Comparison of ENCODE assay signal across 13 mouse cellular contexts in the genomic region with DNA sequence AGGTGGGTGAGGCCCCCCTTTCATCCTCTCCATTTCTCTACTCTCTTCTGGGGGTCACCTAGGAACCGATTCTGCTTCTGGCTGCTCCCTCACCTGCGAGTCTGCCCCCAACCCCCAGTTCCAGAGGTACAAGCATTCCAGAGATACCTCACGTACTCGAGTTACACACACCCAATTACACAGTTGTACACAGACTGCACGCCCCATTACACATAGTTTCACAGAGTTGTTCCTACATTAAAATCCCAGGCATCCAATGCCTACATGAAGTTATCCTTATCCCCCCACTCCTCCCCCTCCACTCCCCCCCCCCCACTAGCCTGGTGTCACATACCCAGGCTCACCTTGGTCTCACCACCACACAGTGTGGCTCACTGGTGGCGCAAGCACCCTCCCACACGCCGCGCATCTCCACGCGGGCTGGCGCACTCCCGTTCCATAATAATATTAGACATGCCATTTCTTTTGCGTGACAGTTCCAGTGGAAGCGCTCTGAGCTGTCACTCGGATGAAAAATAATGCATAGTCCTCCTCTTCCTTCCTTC. TPM values are rescaled to one million over a fixed set of nuclear protein-coding genes. Genes with fewer than 3 reads are reported as not detected.
DNase-seq lines count a peak whose midpoint lies in the region; ATAC-seq and TF ChIP-seq lines count a peak whose summit lies in the region.
"Had no signal": no experiment of that assay in that cellular context is flagged by ENCODE, and none has a peak within 500 bp of the region (broad histone marks: within the 10 kb centered on the region; RNA-seq: fewer than 3 reads in every experiment).

No protein-coding gene starts in this region.

- no peak for TF ChIP-seq POLR2A in ES-Bruce4 (IDR thresholded peaks at IDR 0.05; ENCODE audit: insufficient read depth, low read length)

- no peak for TF ChIP-seq EP300 in ES-Bruce4 (IDR thresholded peaks at IDR 0.05; ENCODE audit: insufficient read depth, low read depth, low read length)
- TF ChIP-seq EP300 in liver, postnatal 0 days (IDR thresholded peaks at IDR 0.05; ENCODE audit: low read depth): no peak

- H3K4me2 ChIP-seq in hindbrain, postnatal 0 days (ENCODE audit: low read depth, low read length): no peak overlapping the region
- no peak overlapping the region for H3K4me2 ChIP-seq in hindbrain, embryonic 12.5 days (replicated peaks)
- H3K4me2 ChIP-seq in lung, embryonic 15.5 days: no peak overlapping the region
- no peak overlapping the region for H3K4me2 ChIP-seq in liver, postnatal 0 days (ENCODE audit: low read depth, low read length)
- H3K4me2 ChIP-seq: intestine, embryonic 15.5 days had no signal

- H3K4me3 ChIP-seq in hindbrain, embryonic 10.5 days: peak overlapping the region; percentile 43; the same call in 1 of the 2 replicates
- H3K4me3 ChIP-seq in hindbrain, postnatal 0 days (ENCODE audit: low read length): no peak overlapping the region
- H3K4me3 ChIP-seq in ES-Bruce4 (ENCODE audit: low read depth, low read length): no peak overlapping the region
- H3K4me3 ChIP-seq in hindbrain, embryonic 12.5 days: no peak overlapping the region
- no peak overlapping the region for H3K4me3 ChIP-seq in lung, embryonic 15.5 days
- no peak overlapping the region for H3K4me3 ChIP-seq in liver, postnatal 0 days (ENCODE audit: low read depth, low read length)
- H3K4me3 ChIP-seq: intestine, embryonic 15.5 days had no signal

- peaks cover 40% of the 10 kb centered on the region for H3K4me1 ChIP-seq in hindbrain, embryonic 10.5 days (replicated peaks)
- peaks cover 11% of the 10 kb centered on the region for H3K4me1 ChIP-seq in hindbrain, postnatal 0 days (ENCODE audit: insufficient read depth, low read length)
- peaks cover 2% of the 10 kb centered on the region for H3K4me1 ChIP-seq in ES-Bruce4 (ENCODE audit: control insufficient read depth, insufficient read depth, low read length)
- H3K4me1 ChIP-seq in hindbrain, embryonic 12.5 days: peaks cover 25% of the 10 kb centered on the region
- peaks cover 24% of the 10 kb centered on the region; the same call in 1 of the 2 replicates for H3K4me1 ChIP-seq in lung, embryonic 15.5 days
- 0 out of 2 replicates have a peak, but pooled peaks cover 2% of the 10 kb centered on the region for H3K4me1 ChIP-seq in liver, postnatal 0 days (ENCODE audit: insufficient read depth)

- H3K9me3 ChIP-seq in hindbrain, embryonic 10.5 days: no peaks in the 10 kb centered on the region
- H3K9me3 ChIP-seq in hindbrain, postnatal 0 days (ENCODE audit: low read length): no peaks in the 10 kb centered on the region
- H3K9me3 ChIP-seq in ES-Bruce4 (replicated peaks; ENCODE audit: control insufficient read depth, insufficient read depth, low read length, poor library complexity, severe bottlenecking): no peaks in the 10 kb centered on the region
- no peaks in the 10 kb centered on the region for H3K9me3 ChIP-seq in hindbrain, embryonic 12.5 days (replicated peaks)
- no peaks in the 10 kb centered on the region for H3K9me3 ChIP-seq in lung, embryonic 15.5 days
- H3K9me3 ChIP-seq in liver, postnatal 0 days (ENCODE audit: low read length): no peaks in the 10 kb centered on the region
- H3K9me3 ChIP-seq: heart, embryonic 15.5 days; intestine, embryonic 15.5 days had no signal

- no peak for TF ChIP-seq CTCF in hindbrain, postnatal 0 days (IDR thresholded peaks at IDR 0.05; ENCODE audit: low read depth)
- no peak for TF ChIP-seq CTCF in ES-Bruce4 (IDR thresholded peaks at IDR 0.05; ENCODE audit: low read depth, low read length)
- no peak for TF ChIP-seq CTCF in liver, postnatal 0 days (IDR thresholded peaks at IDR 0.05; ENCODE audit: low read depth)

- peak overlapping the region; percentile 88 for H3K27ac ChIP-seq in hindbrain, embryonic 10.5 days
- no peak overlapping the region for H3K27ac ChIP-seq in hindbrain, postnatal 0 days
- H3K27ac ChIP-seq in ES-Bruce4 (ENCODE audit: insufficient read depth, low read length): no peak overlapping the region
- peak overlapping the region; percentile 88; the same call in 1 of the 2 replicates for H3K27ac ChIP-seq in hindbrain, embryonic 12.5 days
- no peak overlapping the region for H3K27ac ChIP-seq in lung, embryonic 15.5 days
- no peak overlapping the region for H3K27ac ChIP-seq in liver, postnatal 0 days (ENCODE audit: low read depth)
- H3K27ac ChIP-seq: heart, embryonic 15.5 days; intestine, embryonic 15.5 days had no signal

- WGBS in hindbrain, embryonic 10.5 days: 76% methylated on average over 16 of the region's 16 CpGs
- WGBS in hindbrain, postnatal 0 days: 59% methylated on average over 16 of the region's 16 CpGs
- 68% methylated on average over 16 of the region's 16 CpGs for WGBS in hindbrain, embryonic 12.5 days
- whole genome bisulfite sequencing in lung, embryonic 15.5 days: 62% methylated on average over 16 of the region's 16 CpGs
- WGBS in liver, postnatal 0 days (ENCODE audit: insufficient replicate concordance): 63% methylated on average over 16 of the region's 16 CpGs

- no peak for ATAC-seq in hindbrain, postnatal 0 days
- ATAC-seq in hindbrain, embryonic 12.5 days (ENCODE audit: low FRiP score): peak; percentile 55; the same call in 1 of the 2 replicates
- 0 out of 2 replicates have a peak, but pooled peaks have one; percentile 43 for ATAC-seq in lung, embryonic 15.5 days (ENCODE audit: borderline replicate concordance, extremely low read depth, low FRiP score, low TSS enrichment)
- ATAC-seq in liver, postnatal 0 days: no peak
- no peak for ATAC-seq in megakaryocyte, adult 5-6 weeks (ENCODE audit: poor library complexity, severe bottlenecking)
- ATAC-seq: intestine, embryonic 15.5 days had no signal

- H3K9ac ChIP-seq in hindbrain, postnatal 0 days (replicated peaks; ENCODE audit: low read length): no peak overlapping the region
- H3K9ac ChIP-seq in ES-Bruce4 (ENCODE audit: low read depth, poor library complexity, severe bottlenecking): 0 out of 2 replicates have a peak overlapping the region, but pooled peaks have one; percentile 60
- no peak overlapping the region for H3K9ac ChIP-seq in hindbrain, embryonic 12.5 days
- H3K9ac ChIP-seq in lung, embryonic 15.5 days: no peak overlapping the region
- no peak overlapping the region for H3K9ac ChIP-seq in liver, postnatal 0 days (replicated peaks)
- H3K9ac ChIP-seq: heart, embryonic 15.5 days; intestine, embryonic 15.5 days had no signal

- peaks cover 57% of the 10 kb centered on the region for H3K27me3 ChIP-seq in hindbrain, embryonic 10.5 days (ENCODE audit: insufficient read depth, poor library complexity, severe bottlenecking)
- H3K27me3 ChIP-seq in hindbrain, postnatal 0 days (ENCODE audit: insufficient read depth, low read length): no peaks in the 10 kb centered on the region
- H3K27me3 ChIP-seq in ES-Bruce4 (ENCODE audit: control insufficient read depth, insufficient read depth, low read length, poor library complexity, severe bottlenecking): no peaks in the 10 kb centered on the region
- H3K27me3 ChIP-seq in hindbrain, embryonic 12.5 days: peaks cover 22% of the 10 kb centered on the region
- H3K27me3 ChIP-seq in lung, embryonic 15.5 days: peaks cover 29% of the 10 kb centered on the region; the same call in 1 of the 2 replicates
- peaks cover 54% of the 10 kb centered on the region for H3K27me3 ChIP-seq in liver, postnatal 0 days (ENCODE audit: insufficient read depth, low read length)
- H3K27me3 ChIP-seq: intestine, embryonic 15.5 days had no signal

- DNase-seq in hindbrain, embryonic 10.5 days (ENCODE audit: low spot score): no peak
- no peak for DNase-seq in hindbrain, postnatal 0 days (ENCODE audit: low spot score)
- DNase-seq in liver, postnatal 0 days: no peak
- DNase-seq in heart, adult 18-20 months: no peak
- DNase-seq: B cell, adult 2 months had no signal

- H3K36me3 ChIP-seq in hindbrain, embryonic 10.5 days: no peaks in the 10 kb centered on the region
- no peaks in the 10 kb centered on the region for H3K36me3 ChIP-seq in hindbrain, postnatal 0 days (ENCODE audit: insufficient read depth, low read length)
- H3K36me3 ChIP-seq in ES-Bruce4 (ENCODE audit: control insufficient read depth, insufficient read depth, low read length, poor library complexity, severe bottlenecking): no peaks in the 10 kb centered on the region
- no peaks in the 10 kb centered on the region for H3K36me3 ChIP-seq in hindbrain, embryonic 12.5 days
- H3K36me3 ChIP-seq in lung, embryonic 15.5 days: no peaks in the 10 kb centered on the region
- H3K36me3 ChIP-seq in liver, postnatal 0 days (replicated peaks; ENCODE audit: insufficient read depth, low read length): no peaks in the 10 kb centered on the region
- H3K36me3 ChIP-seq: heart, embryonic 15.5 days; intestine, embryonic 15.5 days had no signal

RNA-seq across cellular contexts. Expression of gene C1ql1, which starts 18.1 kb away (rescaled TPM):
- 4.4 and 11.5 TPM in 2 replicates for polyA plus RNA-seq in hindbrain, embryonic 10.5 days (2016; fragmentation: Nextera tagmentation; extraction: Ambion mirVana)
- total RNA-seq in hindbrain, postnatal 0 days (2014; rRNA removed): 61.0 and 65.6 TPM in 2 replicates
- 16.9 and 18.9 TPM in 2 replicates for polyA plus RNA-seq in hindbrain, postnatal 0 days (2015; fragmentation: Nextera tagmentation; extraction: Ambion mirVana)
- polyA plus RNA-seq in ES-Bruce4 (2011; ENCODE audit: insufficient read depth, insufficient read length, low read depth, missing spikeins): 4.8 and 5.9 TPM in 2 replicates
- 11.7 and 13.2 TPM in 2 replicates for polyA plus RNA-seq in hindbrain, embryonic 12.5 days (2016; fragmentation: Nextera tagmentation; extraction: Ambion mirVana)
- 1.4 and 1.8 TPM in 2 replicates for polyA plus RNA-seq in lung, embryonic 15.5 days (2015; fragmentation: Nextera tagmentation; extraction: Ambion mirVana)
- 0.12 TPM in 1 of 2 replicates, not detected in the other for polyA plus RNA-seq in liver, postnatal 0 days (2015; fragmentation: Nextera tagmentation; extraction: Ambion mirVana)
- not detected for total RNA-seq in heart, adult 18-20 months (2021)
- not detected in 2 replicates for total RNA-seq in megakaryocyte, adult 5-6 weeks (2015)
- not detected in 2 replicates for total RNA-seq in megakaryocyte, adult 5-6 weeks (2017)
- total RNA-seq: gastrocnemius, adult 8-10 months; monocyte, adult 5-6 weeks had no signal

RNA-seq across cellular contexts. Expression of gene Kif18b, which starts 39.7 kb away (rescaled TPM):
- 11.6 and 12.2 TPM in 2 replicates for polyA plus RNA-seq in hindbrain, embryonic 10.5 days (2016; fragmentation: Nextera tagmentation; extraction: Ambion mirVana)
- total RNA-seq in hindbrain, postnatal 0 days (2014; rRNA removed): 9.2 and 11.7 TPM in 2 replicates
- polyA plus RNA-seq in hindbrain, postnatal 0 days (2015; fragmentation: Nextera tagmentation; extraction: Ambion mirVana): 1.9 and 2.1 TPM in 2 replicates
- 72.3 and 75.4 TPM in 2 replicates for polyA plus RNA-seq in ES-Bruce4 (2011; ENCODE audit: insufficient read depth, insufficient read length, low read depth, missing spikeins)
- 6.6 and 7.8 TPM in 2 replicates for polyA plus RNA-seq in hindbrain, embryonic 12.5 days (2016; fragmentation: Nextera tagmentation; extraction: Ambion mirVana)
- polyA plus RNA-seq in lung, embryonic 15.5 days (2015; fragmentation: Nextera tagmentation; extraction: Ambion mirVana): 13.8 and 15.2 TPM in 2 replicates
- polyA plus RNA-seq in liver, postnatal 0 days (2015; fragmentation: Nextera tagmentation; extraction: Ambion mirVana): 3.2 and 3.4 TPM in 2 replicates
- under 1 TPM in 1 of 2 experiments, not detected in 1; 0.25 TPM for total RNA-seq in heart, adult 18-20 months (2021)
- total RNA-seq in megakaryocyte, adult 5-6 weeks (2015): 22.1 and 24.9 TPM in 2 replicates
- total RNA-seq in megakaryocyte, adult 5-6 weeks (2017): 23.2 and 25.4 TPM in 2 replicates
- total RNA-seq: gastrocnemius, adult 8-10 months; monocyte, adult 5-6 weeks had no signal

Comparison
In these comparisons a context has a peak if more than half of its experiments do, and no peak if none do; other contexts are left out.
1. H3K27ac ChIP-seq: peak in hindbrain, embryonic 10.5 days (single experiment) and hindbrain, embryonic 12.5 days (single experiment); none in hindbrain, postnatal 0 days (single experiment), ES-Bruce4 (single experiment), lung, embryonic 15.5 days (single experiment) and liver, postnatal 0 days (single experiment).
2. ATAC-seq: peak in hindbrain, embryonic 12.5 days (single experiment) and lung, embryonic 15.5 days (single experiment); none in hindbrain, postnatal 0 days (single experiment), liver, postnatal 0 days (single experiment) and megakaryocyte, adult 5-6 weeks (single experiment).